Mouse (Mus musculus) G1E (cell line): ENCODE measurements at regions not wholly inside any gene's neighbourhood (a gene's known extent, or its start where the extent isn't known, plus 50 kb on each side); places are given as distances from the start of the nearest gene placed in this dataset.

Experiments used
- CTCF ChIP-seq: IDR thresholded peaks from 2 replicates; pipeline ENCODE4 v1.5.1; 2012; ENCODE audit warnings: low read depth, low read length, inconsistent platforms, mixed read lengths
- GATA1 ChIP-seq: IDR thresholded peaks from 2 replicates; pipeline ENCODE4 v1.6.1; 2012; ENCODE audit warnings: borderline replicate concordance, low read length, inconsistent platforms, mixed read lengths
- GATA2 ChIP-seq: IDR thresholded peaks from 2 replicates; pipeline ENCODE4 v1.6.1; 2012; ENCODE audit warnings: low read depth, low read length, inconsistent platforms, borderline replicate concordance
- POLR2AphosphoS5 ChIP-seq: IDR thresholded peaks from 2 replicates; pipeline ENCODE4 v1.6.1; 2012; ENCODE audit warnings: low read depth, low read length, inconsistent platforms; ENCODE audit not compliant: insufficient replicate concordance
- TAL1 ChIP-seq: conservative IDR thresholded peaks from 2 replicates; pipeline ENCODE4 v1.6.1; 2012; ENCODE audit warnings: low read depth, low read length, inconsistent platforms, mixed read lengths

GRCm38 (mm10) chr15:52589391-52589790 is 1295.3 kb upstream of the Gm7489 start:
- TF ChIP-seq CTCF (no peak), GATA1 (no peak), POLR2AphosphoS5 (no peak), TAL1 (no peak), GATA2 (no peak)
